Mouse (Mus musculus) heart, embryonic 14.5 days (tissue): ENCODE measurements around the gene Rpusd3. TPM values are rescaled to one million over a fixed set of nuclear protein-coding genes. Genes with fewer than 3 reads are reported as not detected.

Experiments
- ATAC-seq: fragments of 200-750 bp; cut with Nextera tagmentation; 2 replicates; pipeline ENCODE4 v1.8.0; 2017; ENCODE audit warnings: low read depth, moderate TSS enrichment; ENCODE audit not compliant: insufficient number of reproducible peaks, insufficient read depth, low FRiP score
- H3K27ac ChIP-seq, 2 experiments: fragments of 200-500 bp in 1 of 2; fragments of 300-500 bp in 1 of 2; sonication (generic) in 1 of 2; replicated peaks in 1 of 2; 2 replicates each; pipeline ENCODE4 v1.5.1; 2012 to 2014; ENCODE audit warnings: low read depth in 2 of 2, low read length in 2 of 2, control low read depth in 1 of 2, mild to moderate bottlenecking in 1 of 2, mixed read lengths in 1 of 2; ENCODE audit not compliant: control insufficient read depth in 1 of 2, insufficient read depth in 1 of 2
- H3K27me3 ChIP-seq: fragments of 300-500 bp; sonication (generic); 2 replicates; pipeline ENCODE4 v1.6.1; 2014; ENCODE audit warnings: mild to moderate bottlenecking, low read length, control low read depth; ENCODE audit not compliant: control insufficient read depth, insufficient read depth
- H3K36me3 ChIP-seq: fragments of 300-500 bp; sonication (generic); 2 replicates; pipeline ENCODE4 v1.6.1; 2014; ENCODE audit warnings: mild to moderate bottlenecking, control low read depth, low read length, mixed read lengths; ENCODE audit not compliant: control insufficient read depth, insufficient read depth
- H3K4me1 ChIP-seq, 2 experiments: fragments of 200-500 bp in 1 of 2; fragments of 300-500 bp in 1 of 2; sonication (generic) in 1 of 2; 2 replicates each; pipeline ENCODE4 v1.6.1; 2012 to 2014; ENCODE audit warnings: low read length in 2 of 2, control low read depth in 1 of 2, mixed read lengths in 1 of 2; ENCODE audit not compliant: control insufficient read depth in 2 of 2, insufficient read depth in 2 of 2
- H3K4me2 ChIP-seq: fragments of 300-500 bp; sonication (generic); 2 replicates; pipeline ENCODE4 v1.6.1; 2014; ENCODE audit warnings: mild to moderate bottlenecking, low read length
- H3K4me3 ChIP-seq, 2 experiments: fragments of 200-500 bp in 1 of 2; fragments of 300-500 bp in 1 of 2; sonication (generic) in 1 of 2; 2 replicates each; pipeline ENCODE4 v1.5.1; 2012 to 2014; ENCODE audit warnings: low read length in 2 of 2, mild to moderate bottlenecking in 2 of 2, control low read depth in 1 of 2, low read depth in 1 of 2, moderate library complexity in 1 of 2; ENCODE audit not compliant: control insufficient read depth in 1 of 2, insufficient read depth in 1 of 2
- H3K9ac ChIP-seq: fragments of 300-500 bp; sonication (generic); 2 replicates; pipeline ENCODE4 v1.6.1; 2014; ENCODE audit warnings: mild to moderate bottlenecking, low read length
- H3K9me3 ChIP-seq: fragments of 300-500 bp; sonication (generic); 2 replicates; pipeline ENCODE4 v1.6.1; 2016; ENCODE audit warnings: low read length, control low read depth; ENCODE audit not compliant: control insufficient read depth
- WGBS: fragments of 180-500 bp; shearing (Covaris S2); extraction: QIAGEN DNeasy Blood & Tissue Kit; methylation state at CpG from one replicate; pipeline ENCODE4 v1.1.7; 2014; 5-methylcytosine and 5-hydroxymethylcytosine counted together
- polyA plus RNA-seq: library from polyadenylated mRNA; unstranded; fragments of >200 nt; fragmentation: Nextera tagmentation; extraction: Ambion mirVana; gene quantifications from 2 replicates; pipeline ENCODE4 v1.2.1, GENCODE M21; 2014

Gene Rpusd3
- polyA plus RNA-seq, 1 experiment from 2014 or later = 11.1 TPM

DNA sequence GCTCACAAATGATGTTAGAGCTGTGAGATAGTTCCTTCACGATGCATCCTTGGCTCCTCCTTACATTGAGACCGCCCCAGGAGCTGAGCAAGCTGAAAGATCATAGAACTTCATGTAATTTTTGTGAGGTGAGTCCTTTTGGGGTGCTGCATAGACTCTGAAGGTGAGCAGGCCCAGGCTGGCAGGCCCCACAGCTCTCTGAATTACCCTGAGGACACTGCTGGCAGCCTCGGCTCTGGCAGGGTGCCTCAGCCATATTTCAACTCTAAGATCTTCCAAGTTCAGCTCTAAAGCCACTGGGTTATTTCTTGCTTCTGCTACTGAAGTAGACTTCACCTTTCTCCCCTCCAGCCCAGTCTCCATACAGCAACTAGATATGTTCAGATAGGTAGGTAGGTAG is 21.5 kb upstream of the Rpusd3 start:
- no peaks in the 10 kb centered on the region for H3K27me3 ChIP-seq
- H3K9me3 ChIP-seq = no peaks in the 10 kb centered on the region
- ATAC-seq = no peak
- no peak overlapping the region for H3K9ac ChIP-seq
- 0 out of 2 replicates have a peak, but pooled peaks cover 5% of the 10 kb centered on the region for H3K36me3 ChIP-seq
- peaks cover 7 to 11% of the 10 kb centered on the region in 2 experiments; a peak in 3 of 4 replicates for H3K4me1 ChIP-seq
- no peak overlapping the region for H3K27ac ChIP-seq
- no peak overlapping the region for H3K4me2 ChIP-seq
- 83% methylated on average over 3 of the region's 3 CpGs for WGBS
- H3K4me3 ChIP-seq = no peak overlapping the region

- H3K4me1 ChIP-seq = peaks cover 7 to 11% of the 10 kb centered on the region in 2 experiments; a peak in 3 of 4 replicates
- no peaks in the 10 kb centered on the region for H3K36me3 ChIP-seq
- H3K27ac ChIP-seq = no peak overlapping the region
- 54% methylated on average over 12 of the region's 12 CpGs for WGBS
- no peak overlapping the region for H3K4me2 ChIP-seq
- H3K9ac ChIP-seq = no peak overlapping the region
- no peak for ATAC-seq
- H3K27me3 ChIP-seq = no peaks in the 10 kb centered on the region
- H3K4me3 ChIP-seq = no peak overlapping the region
- H3K9me3 ChIP-seq = no peaks in the 10 kb centered on the region
Measured at GRCm38 (mm10) chr6:113438721-113439430, 19.7 kb upstream of the Rpusd3 start.

DNA sequence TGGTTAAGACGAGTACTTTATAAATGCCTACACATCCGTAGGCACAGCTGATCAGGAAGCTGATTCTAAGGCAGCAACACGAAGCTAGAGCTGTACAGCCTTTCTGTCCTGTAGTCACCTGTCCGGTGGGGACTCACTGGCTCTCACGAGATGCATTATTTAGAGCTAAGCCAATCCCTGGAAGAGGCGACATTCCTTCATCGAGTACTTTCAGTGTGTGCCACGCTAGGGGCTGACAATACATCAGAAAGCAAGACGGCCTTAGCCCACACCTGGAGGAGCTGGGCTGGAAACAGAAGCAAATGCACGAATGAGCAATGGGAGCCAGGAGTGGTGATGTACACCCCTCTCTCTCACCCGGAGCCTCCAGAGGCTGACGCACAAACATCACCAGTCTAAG is 18.0 kb upstream of the Rpusd3 start:
- whole genome bisulfite sequencing = 72% methylated on average over 12 of the region's 12 CpGs
- Histone ChIP-seq H3K9me3 (no peaks in the 10 kb centered on the region), H3K27me3 (no peaks in the 10 kb centered on the region), H3K9ac (no peak overlapping the region), H3K4me1 (peaks cover 2% of the 10 kb centered on the region in 2 experiments; a peak in 1 of 4 replicates), H3K27ac (no peak overlapping the region), H3K36me3 (no peaks in the 10 kb centered on the region), H3K4me3 (no peak overlapping the region), H3K4me2 (no peak overlapping the region)
- no peak for ATAC-seq

DNA sequence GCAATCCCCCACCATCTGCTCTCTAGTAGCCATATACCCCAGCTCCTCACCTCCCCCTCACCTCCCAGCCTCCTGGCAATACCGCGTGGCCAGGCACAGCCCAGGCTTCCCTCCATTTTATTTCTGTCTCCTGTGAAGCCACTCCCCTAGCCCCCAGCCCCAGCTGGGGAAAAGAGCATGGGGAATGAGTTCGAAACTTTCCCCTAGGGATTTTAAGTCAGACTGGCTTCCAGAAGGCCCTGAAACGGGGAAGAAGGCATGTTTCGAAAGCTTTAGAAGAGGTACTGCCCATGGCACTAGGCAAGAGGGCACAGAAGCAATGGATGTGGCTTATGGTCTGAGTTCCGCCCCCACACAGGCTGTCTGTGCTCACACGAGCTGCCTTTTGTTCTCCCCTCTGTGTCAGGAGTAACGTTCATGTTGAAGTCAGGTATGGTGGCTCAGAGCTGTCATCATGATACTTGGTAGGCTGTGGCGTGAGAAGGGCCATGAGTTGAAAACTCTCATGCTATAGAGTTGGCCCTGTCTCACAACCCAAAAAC is 16.6 kb upstream of the Rpusd3 start, which contains the start of gene Cidec:
Gene Cidec, minus strand, starts transcription at position 97 of the 542 bp plus-strand sequence.
- Histone ChIP-seq H3K9me3 (no peaks in the 10 kb centered on the region), H3K9ac (no peak within 1 kb of the TSS), H3K4me3 (no peak within 1 kb of the TSS), H3K27ac (no peak within 1 kb of the TSS), H3K4me1 (no peaks in the 10 kb centered on the region), H3K27me3 (no peaks in the 10 kb centered on the region), H3K4me2 (no peak within 1 kb of the TSS), H3K36me3 (no peaks in the 10 kb centered on the region)
- ATAC-seq = no peak
- WGBS = 71% methylated on average over 9 of the region's 9 CpGs

DNA sequence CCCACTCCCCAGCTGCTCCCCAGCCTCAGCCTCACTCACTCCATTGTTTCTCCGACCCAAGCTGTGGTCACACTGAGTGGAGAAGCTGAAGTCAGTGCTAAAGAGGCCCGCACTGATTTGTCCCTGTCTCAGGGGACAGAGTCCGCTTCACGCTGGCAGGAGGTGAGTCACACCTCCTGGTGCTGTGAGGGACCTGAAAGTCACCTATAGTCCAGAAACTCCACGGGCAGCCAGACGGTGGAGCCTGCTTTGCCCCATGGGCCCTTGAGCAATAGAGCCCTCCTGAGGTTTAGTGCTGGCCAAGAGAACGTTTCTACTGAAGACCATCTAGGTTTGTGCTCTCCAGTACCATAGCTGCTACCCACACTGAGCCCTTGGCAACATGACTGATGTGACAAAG is 15.6 kb upstream of the Rpusd3 start:
- Histone ChIP-seq H3K9me3 (no peaks in the 10 kb centered on the region), H3K27ac (no peak overlapping the region), H3K9ac (no peak overlapping the region), H3K27me3 (no peaks in the 10 kb centered on the region), H3K4me1 (no peaks in the 10 kb centered on the region), H3K4me2 (no peak overlapping the region), H3K4me3 (no peak overlapping the region), H3K36me3 (no peaks in the 10 kb centered on the region)
- ATAC-seq = no peak
- WGBS = 66% methylated on average over 7 of the region's 7 CpGs

DNA sequence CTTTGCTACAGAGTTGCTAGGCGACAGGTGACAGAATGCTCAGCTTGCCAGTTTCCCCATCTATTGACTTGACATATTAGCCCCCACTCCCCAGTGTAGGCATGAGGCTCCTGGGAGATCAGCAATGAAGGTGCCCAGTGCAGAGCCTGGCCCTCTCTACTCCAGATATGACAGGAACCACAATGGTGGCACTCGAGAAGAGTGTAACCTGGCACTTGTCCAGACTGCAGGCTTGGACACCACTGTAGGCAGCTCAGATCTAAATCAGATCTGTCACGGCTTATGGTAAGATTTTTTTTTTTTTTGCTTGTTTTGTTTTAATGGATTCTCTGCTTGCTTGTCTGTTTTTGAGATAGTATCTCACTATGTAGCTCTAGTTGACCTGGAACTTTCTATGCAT is 14.5 kb upstream of the Rpusd3 start:
- no peaks in the 10 kb centered on the region for H3K9me3 ChIP-seq
- no peak overlapping the region for H3K4me2 ChIP-seq
- no peak overlapping the region for H3K9ac ChIP-seq
- H3K4me3 ChIP-seq = no peak overlapping the region
- H3K4me1 ChIP-seq = no peaks in the 10 kb centered on the region
- 69% methylated on average over 3 of the region's 3 CpGs for WGBS
- no peak overlapping the region for H3K27ac ChIP-seq
- no peaks in the 10 kb centered on the region for H3K27me3 ChIP-seq
- no peaks in the 10 kb centered on the region for H3K36me3 ChIP-seq
- no peak for ATAC-seq

DNA sequence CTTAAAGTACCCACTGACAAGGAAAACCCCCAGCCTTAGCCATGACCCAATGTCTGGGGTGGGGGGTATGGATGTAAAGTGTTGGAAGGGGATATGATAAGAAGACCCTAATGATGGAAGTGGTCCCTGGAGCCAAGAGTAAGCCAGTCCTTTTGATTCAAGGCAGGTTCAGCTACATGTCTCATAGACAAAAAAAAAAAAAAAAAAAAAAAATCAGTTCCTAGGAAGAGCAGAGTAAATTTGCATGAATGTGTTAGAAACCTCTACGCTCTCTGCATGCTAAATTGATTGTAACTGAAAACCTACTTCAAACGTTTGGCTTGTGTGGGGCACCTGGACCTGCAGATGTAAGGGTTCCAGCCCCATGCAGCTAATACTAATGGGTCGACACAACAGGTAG is 12.7 kb upstream of the Rpusd3 start:
- WGBS = 53% methylated on average over 3 of the region's 3 CpGs
- Histone ChIP-seq H3K36me3 (no peaks in the 10 kb centered on the region), H3K4me2 (no peak overlapping the region), H3K4me3 (no peak overlapping the region), H3K27ac (no peak overlapping the region), H3K9me3 (no peaks in the 10 kb centered on the region; the same call in 1 of the 2 replicates), H3K4me1 (no peaks in the 10 kb centered on the region), H3K9ac (no peak overlapping the region), H3K27me3 (no peaks in the 10 kb centered on the region)
- no peak for ATAC-seq
